Mouse (Mus musculus): ENCODE measurements around the gene Id3.

Gene Id3

GRCm38 (mm10) chr4:136177612-136178474 is 34.5 kb downstream of the Id3 start:
- DNase-seq (ENCODE audit: low read depth, low spot score), result no peak

DNA sequence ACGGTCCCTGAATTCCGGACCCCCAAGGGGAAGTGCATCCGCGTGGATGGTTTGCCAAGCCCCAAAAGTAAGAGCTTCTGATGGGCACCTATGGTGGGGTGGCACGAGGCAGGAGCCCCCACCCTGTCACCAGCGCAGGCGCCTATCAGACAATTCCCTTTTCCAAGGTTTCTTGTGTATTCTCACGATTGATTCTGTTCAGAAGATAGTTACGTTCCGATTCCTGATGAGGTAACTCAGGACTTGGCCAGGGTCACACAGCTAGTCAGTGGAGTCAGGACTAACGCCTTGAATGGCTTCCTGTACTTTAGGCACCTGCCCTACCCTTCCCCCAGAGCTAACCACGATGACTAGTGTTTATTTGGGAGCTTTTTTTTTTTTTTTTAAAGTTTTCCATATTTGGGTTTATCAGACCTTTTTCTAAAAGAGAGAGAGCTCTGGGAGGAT is 35.2 kb downstream of the Id3 start:
- DNase-seq (ENCODE audit: low read depth, low spot score), result no peak

DNA sequence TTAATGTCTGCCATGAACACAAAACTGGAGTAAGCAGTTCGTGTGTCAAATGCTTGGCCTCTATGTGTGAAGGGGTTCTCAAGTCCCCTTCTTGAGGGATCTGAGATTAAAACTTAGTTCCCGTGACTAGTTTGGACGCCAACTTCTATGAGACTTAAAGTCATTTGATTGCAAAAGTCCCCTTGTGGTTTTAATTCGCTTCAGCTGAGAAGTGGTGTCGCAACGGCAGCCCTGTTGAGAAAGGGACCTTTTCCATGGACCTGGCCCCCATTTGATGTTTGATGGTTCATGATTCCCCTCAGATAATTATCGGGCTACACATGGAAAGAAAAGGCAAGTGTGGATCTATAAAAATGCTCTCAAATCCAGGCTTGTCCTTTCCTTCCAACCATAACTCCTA is 36.2 kb downstream of the Id3 start:
- DNase-seq (ENCODE audit: low read depth, low spot score), result no peak

GRCm38 (mm10) chr4:136179998-136180397 is 36.7 kb downstream of the Id3 start:
- no peak for DNase-seq (ENCODE audit: low read depth, low spot score)

GRCm38 (mm10) chr4:136180408-136181330 is 37.4 kb downstream of the Id3 start:
- DNase-seq (ENCODE audit: low read depth, low spot score), result no peak

DNA sequence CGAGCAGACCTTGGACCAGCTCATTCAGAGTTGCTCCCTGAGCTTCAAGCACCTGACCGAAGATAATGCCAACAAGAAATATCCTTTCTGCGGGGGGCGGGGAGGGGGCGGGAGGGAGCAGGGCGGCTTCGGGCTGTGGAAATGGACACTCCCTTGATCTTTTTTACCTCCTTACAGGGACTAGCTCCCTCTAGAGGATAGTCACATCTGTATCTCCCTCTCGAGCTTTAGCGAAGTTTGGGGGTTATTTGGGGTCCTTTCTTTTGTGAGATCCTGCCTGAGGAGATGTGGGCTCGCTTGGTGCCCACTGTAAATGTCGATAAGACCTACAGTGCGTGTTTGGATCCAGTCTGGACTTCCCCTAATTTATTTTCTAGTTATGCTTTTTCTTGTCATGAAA is 38.1 kb downstream of the Id3 start:
- DNase-seq (ENCODE audit: low read depth, low spot score), result no peak

GRCm38 (mm10) chr4:136185375-136185774 is 42.1 kb downstream of the Id3 start:
- DNase-seq (ENCODE audit: low read depth, low spot score), result no peak

GRCm38 (mm10) chr4:136186315-136186714 is 43.0 kb downstream of the Id3 start:
- no peak for DNase-seq (ENCODE audit: low read depth, low spot score)

DNA sequence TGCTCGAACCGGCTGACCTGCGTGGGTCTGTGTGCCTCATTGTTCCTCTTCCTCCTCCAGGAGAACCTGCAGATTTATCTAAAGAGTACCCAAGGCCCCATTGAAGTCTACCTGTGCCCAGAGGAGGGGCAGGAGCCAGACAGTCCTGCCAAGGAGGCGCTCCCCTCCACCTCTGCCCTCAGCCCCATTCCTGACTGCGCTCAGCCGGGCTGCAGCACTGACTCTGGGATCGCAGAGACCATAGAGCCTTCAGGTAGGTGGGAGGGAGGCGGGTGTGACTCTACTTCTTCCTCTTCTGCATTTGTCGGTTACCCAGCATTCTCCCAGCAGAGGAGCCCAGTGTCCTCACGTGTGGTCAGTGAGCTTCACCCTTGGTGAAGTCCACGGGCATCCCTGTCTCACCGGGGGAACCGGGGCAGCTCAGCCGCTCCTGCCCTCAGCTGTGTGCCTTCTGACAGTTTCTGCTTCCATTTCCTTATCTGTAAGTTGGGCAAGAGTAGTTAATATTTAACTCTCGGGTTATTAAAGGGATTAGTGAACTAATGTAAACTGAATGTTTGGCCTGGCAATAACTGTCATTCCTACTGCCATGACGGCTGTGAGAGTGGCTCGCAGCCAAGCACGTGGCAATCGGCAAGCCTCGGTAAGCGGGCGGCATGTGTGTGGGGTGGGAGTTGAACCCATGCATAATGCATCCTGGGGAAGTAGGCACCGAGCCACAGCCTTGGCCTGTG is 43.6 kb downstream of the Id3 start:
- DNase-seq (ENCODE audit: low read depth, low spot score), result no peak

GRCm38 (mm10) chr4:136188973-136189737 is 45.9 kb downstream of the Id3 start:
- DNase-seq (ENCODE audit: low read depth, low spot score), result no peak

- DNase-seq (ENCODE audit: low read depth, low spot score), result no peak
Observed at GRCm38 (mm10) chr4:136189912-136190311, 46.6 kb downstream of the Id3 start.

GRCm38 (mm10) chr4:136193571-136193970 is 50.3 kb downstream of the Id3 start:
- DNase-seq (ENCODE audit: low read depth, low spot score), result no peak

- no peak for DNase-seq (ENCODE audit: low read depth, low spot score)
Observed at GRCm38 (mm10) chr4:136195029-136195428, 51.7 kb downstream of the Id3 start.

Measured in brain, embryonic 18.5 days (tissue).